Mouse (Mus musculus) Patski (cell line): ENCODE measurements around the gene Cfap61. TPM values are rescaled to one million over a fixed set of nuclear protein-coding genes. Genes with fewer than 3 reads are reported as not detected.

Experiments
- ATAC-seq: fragments of 100-300 bp; one replicate; pipeline ENCODE4 v1.8.0; 2021
- CTCF ChIA-PET: fragments of 350-600 bp; sonication (Branson Sonifier 250); formaldehyde crosslinking; loops from one replicate; lab custom pipeline; 2022; ENCODE audit warnings: inconsistent platforms; lab: Charles Lee
- POLR2A ChIA-PET: fragments of 350-600 bp; sonication (Branson Sonifier 250); formaldehyde crosslinking; loops from one replicate; lab custom pipeline; 2022; ENCODE audit warnings: antibody characterized with exemption, inconsistent platforms; lab: Charles Lee
- DNase-seq: peaks from one replicate; pipeline ENCODE4 v3.0.0-alpha.2; 2011; ENCODE audit warnings: low read depth, low spot score
- H3K27me3 ChIP-seq: fragments of 371-371 bp; one replicate; pipeline ENCODE4 v1.5.1; 2021
- CTCF ChIP-seq: fragments of 100-300 bp; IDR thresholded peaks from one replicate; pipeline ENCODE4 v1.5.1; 2021
- in situ Hi-C: fragments of 300-500 bp; cut with MboI; formaldehyde crosslinking; loops from 3 replicates; pipeline ENCODE4 v1.11.1; 2018; ENCODE audit warnings: low pct_unique_long_range_greater_than_20kb, mixed read lengths
- polyA plus RNA-seq: library from polyadenylated mRNA; unstranded; gene quantifications from one replicate; pipeline ENCODE4 v1.2.3, GENCODE M21; 2021

Gene Cfap61
- polyA plus RNA-seq, 1 experiment from 2014 or later: 0.64 TPM

DNA sequence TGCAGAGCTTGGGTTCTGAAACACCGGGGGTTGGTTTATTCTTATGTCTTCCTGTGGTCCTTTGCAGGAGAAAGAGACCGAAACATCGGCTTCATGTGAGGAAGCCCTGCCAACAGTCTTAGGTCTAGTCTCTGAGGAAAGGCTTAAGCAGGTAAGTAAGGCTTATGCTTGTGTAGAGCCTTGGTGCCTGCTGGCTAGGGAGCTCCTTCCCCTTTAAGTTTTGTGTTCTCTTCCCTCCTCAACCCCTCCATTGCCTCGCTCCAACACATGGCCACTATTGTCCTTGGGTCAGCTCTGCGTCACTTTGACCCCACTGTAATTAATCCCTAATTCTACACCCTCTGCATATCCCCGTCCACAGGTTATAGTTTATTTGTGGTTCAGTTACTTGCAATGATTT, 74.2 kb downstream of the Cfap61 start:
- ATAC-seq: no peak
- CTCF ChIA-PET: no interaction called here
- POLR2A ChIA-PET: no interaction called here
- H3K27me3 ChIP-seq: no peaks in the 10 kb centered on the region
- no peak for DNase-seq
- in situ Hi-C loops: no loop called here
- TF ChIP-seq CTCF: no peak

DNA sequence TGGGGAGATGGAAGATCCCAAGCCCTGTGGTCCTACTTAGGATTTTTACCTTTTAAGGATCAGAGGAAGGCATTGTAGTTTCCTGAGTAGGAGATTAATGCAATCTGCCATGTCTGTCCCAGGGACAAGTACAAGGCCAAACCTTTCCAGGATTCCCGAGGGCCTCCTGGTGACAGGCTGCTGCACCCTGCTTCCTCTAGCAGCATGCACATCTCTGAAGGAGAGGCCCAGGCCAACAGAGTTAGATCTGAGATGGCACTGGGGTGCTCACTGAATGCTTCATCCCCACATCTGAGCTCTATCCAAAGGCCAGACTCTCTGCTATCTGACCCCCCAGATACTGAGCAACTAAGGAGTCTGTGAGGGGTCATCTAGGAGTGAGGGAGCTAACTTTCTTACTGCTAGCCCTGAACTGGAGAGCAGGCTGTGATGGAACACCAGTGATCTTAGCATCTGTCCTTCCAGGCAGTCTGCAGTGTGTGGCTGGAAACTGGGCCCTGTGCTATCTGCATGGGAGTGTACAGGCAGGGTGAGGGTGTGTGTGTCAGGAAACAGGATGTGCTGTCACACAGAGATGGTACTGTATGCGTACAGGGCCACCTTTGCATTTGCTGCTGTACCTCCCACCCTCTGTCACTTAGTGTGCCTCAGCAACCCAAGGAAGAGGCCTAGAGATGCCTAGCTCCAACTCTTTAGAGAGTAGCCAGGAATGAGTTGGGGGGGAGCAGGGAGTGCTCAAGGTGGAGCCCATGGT, 75.2 kb downstream of the Cfap61 start:
- POLR2A ChIA-PET: interaction anchor here (0.5 to 0.6 kb wide), 2 partner anchors 25 to 1963 kb away, joined by 3 read pairs; no protein-coding TSS in a partner anchor
- ATAC-seq: no peak
- CTCF ChIA-PET: interaction anchor here (1.0 kb wide), 1 partner anchor 9 kb away, joined by 3 read pairs; no protein-coding TSS in a partner anchor

DNA sequence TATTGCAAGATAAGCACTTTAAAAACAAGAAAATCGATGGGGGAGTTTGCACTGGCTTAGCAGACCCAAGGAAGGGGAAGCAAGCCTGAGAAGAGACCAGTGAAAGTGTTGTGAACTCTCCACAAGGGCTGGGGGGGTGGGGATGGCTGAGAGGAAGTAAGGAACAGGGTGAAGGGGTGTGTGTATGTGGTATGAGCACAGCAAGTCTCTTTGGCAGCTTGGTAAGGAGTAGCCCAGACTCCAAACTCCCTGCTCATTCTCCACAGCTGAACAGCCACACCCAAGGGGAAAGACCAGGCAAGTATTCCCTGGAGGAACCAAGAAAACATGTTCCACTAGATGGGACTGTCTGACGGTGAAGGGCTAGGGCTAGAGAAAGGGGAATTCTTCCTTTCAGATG, 76.2 kb downstream of the Cfap61 start:
- TF ChIP-seq CTCF: no peak
- in situ Hi-C loops: no loop called here
- ChIA-PET CTCF (no interaction called here), POLR2A (no interaction called here)
- H3K27me3 ChIP-seq: no peaks in the 10 kb centered on the region
- no peak for ATAC-seq
- no peak for DNase-seq

More for the DNA sequence above, 75.2 kb downstream of the Cfap61 start:
- in situ Hi-C loops: no loop called here
- no peaks in the 10 kb centered on the region for H3K27me3 ChIP-seq
- TF ChIP-seq CTCF: no peak
- DNase-seq: no peak

DNA sequence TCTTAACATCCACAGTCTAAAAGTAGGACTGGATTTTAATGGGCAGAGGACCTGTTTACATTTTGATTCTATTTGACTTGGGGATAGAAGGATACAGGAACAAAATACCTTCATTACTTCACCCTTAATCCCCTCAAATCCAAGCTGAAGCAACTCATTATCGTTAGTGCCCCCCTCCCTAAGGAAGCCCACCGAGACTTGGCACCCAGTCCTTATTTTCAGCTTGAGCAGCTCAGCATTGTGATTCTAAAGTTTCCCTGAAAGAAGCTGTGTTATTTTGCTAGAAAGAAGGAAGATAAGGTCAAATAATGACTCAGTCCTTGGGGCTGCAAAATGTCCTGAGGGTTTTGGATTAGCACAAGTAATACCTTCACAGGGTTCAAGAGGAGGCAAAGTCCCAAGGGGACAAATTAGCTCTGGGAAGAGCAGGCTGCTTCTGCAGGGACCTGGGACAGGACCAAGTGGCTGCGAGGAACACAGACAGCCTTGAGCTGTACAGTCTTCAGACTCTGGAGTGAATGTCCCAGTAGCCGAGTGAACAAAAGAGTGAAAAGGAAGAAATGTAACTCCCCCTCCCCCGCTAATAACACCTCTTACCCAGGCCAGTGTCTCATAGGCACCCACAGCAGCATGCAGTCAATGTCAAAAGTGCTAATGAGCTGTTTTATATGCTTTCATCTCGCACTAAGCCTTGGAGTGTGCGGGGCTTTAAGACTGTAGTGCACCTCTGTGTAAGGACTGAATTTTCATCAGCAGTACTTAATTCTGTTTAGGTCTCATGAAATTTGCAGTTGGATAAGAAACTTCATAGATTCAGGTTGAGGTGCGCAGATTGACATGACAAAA, 81.0 kb downstream of the Cfap61 start:
- TF ChIP-seq CTCF: no peak
- no peaks in the 10 kb centered on the region for H3K27me3 ChIP-seq
- ChIA-PET CTCF (interaction anchor here (1.1 kb wide), 1 partner anchor 8 kb away, joined by 3 read pairs; no protein-coding TSS in a partner anchor), POLR2A (no interaction called here)
- peak; percentile 80 for ATAC-seq
- DNase-seq: peak; percentile 25
- in situ Hi-C loops: no loop called here

DNA sequence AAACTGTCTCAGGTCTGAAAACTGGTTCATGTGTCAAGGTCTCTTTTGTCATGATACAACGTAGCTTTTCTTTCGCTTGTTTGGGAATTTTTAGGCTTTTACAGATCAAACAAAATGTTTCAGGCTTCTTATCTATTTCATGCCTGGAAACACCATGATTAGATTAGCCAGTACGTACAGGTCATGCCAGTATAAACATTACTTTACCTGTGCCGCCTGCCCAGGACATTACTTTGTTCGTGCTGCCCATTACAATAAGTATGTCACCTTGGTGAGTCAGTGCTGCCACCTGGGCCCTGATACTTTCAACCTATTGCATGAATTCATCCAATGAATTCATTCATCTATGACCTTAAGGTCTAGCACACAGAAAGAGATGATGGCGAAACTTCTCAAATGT, 88.3 kb downstream of the Cfap61 start:
- DNase-seq (no peak), ATAC-seq (no peak)
- POLR2A ChIA-PET: no interaction called here
- CTCF ChIA-PET: no interaction called here
- TF ChIP-seq CTCF: no peak
- in situ Hi-C loops: no loop called here
- H3K27me3 ChIP-seq: no peaks in the 10 kb centered on the region

DNA sequence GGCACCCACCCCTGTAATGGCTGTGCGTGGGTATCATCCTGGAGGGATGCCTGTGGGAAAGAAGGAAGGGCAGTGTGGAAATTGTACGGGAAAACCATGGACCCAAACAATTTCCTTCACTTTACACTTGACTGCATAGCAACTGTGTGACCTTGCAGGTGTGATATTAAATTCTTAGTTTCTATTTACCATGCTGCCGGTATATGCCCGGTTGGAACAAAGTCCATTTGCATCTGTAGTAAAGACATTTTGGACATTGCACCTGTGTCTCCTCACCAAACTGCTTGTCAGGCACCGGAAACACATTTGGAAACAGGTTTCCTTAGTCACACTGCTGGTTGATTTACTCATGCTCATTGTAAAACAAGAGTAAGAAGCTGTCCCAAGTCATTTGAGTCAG, 109.1 kb downstream of the Cfap61 start:
- in situ Hi-C loops: no loop called here
- no peak for TF ChIP-seq CTCF

DNA sequence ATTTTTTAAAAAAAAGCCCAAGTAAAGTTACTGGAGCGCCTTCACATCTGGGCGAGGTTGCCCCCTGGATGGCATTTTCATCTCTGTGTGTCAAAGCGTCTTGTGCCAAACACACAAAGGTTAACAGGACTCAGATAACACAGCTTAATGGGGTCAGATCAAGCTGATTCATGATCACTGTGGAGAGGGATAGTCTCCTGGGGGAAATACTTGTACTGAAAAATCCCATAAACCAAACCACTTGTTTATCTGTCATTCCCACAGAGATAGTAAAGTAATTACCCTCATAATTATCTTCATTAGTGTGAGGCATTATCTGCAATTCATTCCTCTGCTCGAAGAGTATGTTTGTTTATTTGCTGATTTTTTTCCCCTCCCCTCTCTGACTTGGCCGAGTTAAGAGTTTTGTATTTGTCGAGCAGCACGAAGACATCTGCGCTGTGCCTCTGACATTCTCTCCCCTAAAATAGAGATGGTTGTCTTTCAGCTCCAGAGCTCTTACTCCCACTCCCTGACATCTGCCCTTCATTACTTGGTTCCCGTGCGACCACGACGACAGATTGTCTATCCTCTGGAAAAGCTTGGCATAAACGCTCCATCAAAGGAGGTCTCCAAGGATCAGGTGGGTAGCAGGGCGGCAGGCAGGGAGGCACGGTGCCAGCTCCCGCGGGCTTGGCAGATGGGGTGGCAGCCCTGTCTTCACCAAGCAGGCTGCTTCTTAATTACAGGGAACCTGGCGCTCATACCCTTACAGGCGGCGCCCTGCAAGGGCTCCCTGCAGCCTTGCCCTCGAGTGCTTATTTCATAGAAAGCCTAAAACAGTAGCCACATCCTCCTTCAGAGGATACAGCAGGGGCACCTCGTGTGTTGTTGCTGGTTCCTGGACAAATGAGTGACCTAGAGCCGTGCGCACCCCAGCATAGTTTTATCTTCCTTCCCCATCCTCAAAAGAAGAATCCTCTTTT, 110.6 kb downstream of the Cfap61 start:
- no peak for TF ChIP-seq CTCF
- in situ Hi-C loops: no loop called here
- ATAC-seq (no peak), DNase-seq (no peak)
- POLR2A ChIA-PET: interaction anchor here (1.4 kb wide), 1 partner anchor 10 kb away, joined by 3 read pairs; no protein-coding TSS in a partner anchor
- H3K27me3 ChIP-seq: peaks cover 3% of the 10 kb centered on the region
- CTCF ChIA-PET: no interaction called here

More for the DNA sequence above, 109.1 kb downstream of the Cfap61 start:
- peaks cover 3% of the 10 kb centered on the region for H3K27me3 ChIP-seq
- ChIA-PET CTCF (no interaction called here), POLR2A (no interaction called here)
- ATAC-seq (no peak), DNase-seq (no peak)

DNA sequence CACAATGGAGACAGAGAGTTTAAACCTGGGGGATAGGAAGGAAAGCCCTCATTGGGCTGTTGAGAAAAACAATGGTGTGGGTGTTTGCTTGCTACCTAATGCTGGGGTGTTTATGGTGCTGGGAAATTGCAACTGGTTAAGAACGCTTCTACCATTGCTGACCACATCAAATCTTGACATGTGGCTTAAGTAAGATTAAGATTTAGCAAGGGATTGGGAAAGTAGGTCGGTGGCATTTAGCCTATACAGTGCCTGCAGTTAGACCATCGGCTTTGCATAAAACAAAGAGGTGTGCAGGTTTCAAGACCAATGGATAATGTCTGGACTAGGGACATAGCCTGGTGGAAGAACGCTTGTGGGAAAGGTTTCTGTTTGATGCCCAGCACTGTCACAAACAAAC, 113.1 kb downstream of the Cfap61 start:
- ChIA-PET POLR2A (no interaction called here), CTCF (no interaction called here)
- no peak for ATAC-seq
- in situ Hi-C loops: no loop called here
- peaks cover 3% of the 10 kb centered on the region for H3K27me3 ChIP-seq
- no peak for DNase-seq
- no peak for TF ChIP-seq CTCF

DNA sequence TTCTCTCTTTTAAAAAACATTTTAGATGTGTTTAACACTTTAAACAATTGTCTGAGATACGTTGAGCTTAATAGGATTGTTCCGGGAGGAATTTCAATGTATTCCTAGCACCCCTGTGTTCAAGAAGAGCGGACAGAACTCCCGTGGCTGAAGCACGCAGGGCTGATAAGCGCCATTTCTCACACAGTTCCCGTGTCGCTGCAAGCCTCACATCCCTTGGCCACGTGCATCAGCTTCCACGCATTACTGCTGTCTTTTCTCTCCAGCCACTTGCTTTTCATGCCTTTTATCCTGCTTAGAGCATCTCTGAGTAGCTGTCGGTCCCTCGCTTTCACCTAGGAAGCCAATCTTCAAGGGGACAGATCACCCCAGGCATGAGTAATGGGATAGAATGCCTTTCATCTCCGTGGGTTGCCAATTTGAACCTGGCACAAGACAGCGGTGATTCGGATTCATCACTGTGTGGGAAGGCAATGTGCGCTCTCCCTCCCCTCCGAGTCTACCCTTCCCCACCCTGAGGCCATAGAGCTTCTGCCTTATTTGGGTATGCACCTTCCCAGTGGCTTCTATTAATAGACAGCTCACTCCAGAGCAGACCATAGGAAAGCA, 113.7 kb downstream of the Cfap61 start:
- H3K27me3 ChIP-seq: peaks cover 3% of the 10 kb centered on the region
- TF ChIP-seq CTCF: no peak
- ChIA-PET POLR2A (no interaction called here), CTCF (interaction anchor here (0.8 kb wide), 1 partner anchor 10 kb away, joined by 3 read pairs; no protein-coding TSS in a partner anchor)
- DNase-seq (no peak), ATAC-seq (no peak)
- in situ Hi-C loops: no loop called here
